Mouse (Mus musculus) large intestine, adult 2 months (tissue): ENCODE measurements around the gene Pabpn1. TPM values are rescaled to one million over a fixed set of nuclear protein-coding genes. Genes with fewer than 3 reads are reported as not detected.
"Not testable (repeated sequence)": the region's sequence is repeated elsewhere in the genome, so short reads cannot be mapped to it uniquely, and the experiment has no call there.

Source experiments
- DNase-seq: peaks from one replicate; pipeline ENCODE4 v3.0.0-alpha.2; 2012; ENCODE audit warnings: low read depth, low spot score
- WGBS: fragments of 180-500 bp; shearing (Covaris S2); methylation state at CpG from one replicate; pipeline ENCODE4 v1.1.7; 2018; 5-methylcytosine and 5-hydroxymethylcytosine counted together
- polyA plus RNA-seq: library from polyadenylated mRNA; depleted of rRNA; stranded (reverse); fragments of >200 nt; gene quantifications from 2 replicates; pipeline ENCODE4 v1.2.3, GENCODE M21; 2012

The Pabpn1 gene
- polyA plus RNA-seq, 1 experiment = 77.8 TPM

DNA sequence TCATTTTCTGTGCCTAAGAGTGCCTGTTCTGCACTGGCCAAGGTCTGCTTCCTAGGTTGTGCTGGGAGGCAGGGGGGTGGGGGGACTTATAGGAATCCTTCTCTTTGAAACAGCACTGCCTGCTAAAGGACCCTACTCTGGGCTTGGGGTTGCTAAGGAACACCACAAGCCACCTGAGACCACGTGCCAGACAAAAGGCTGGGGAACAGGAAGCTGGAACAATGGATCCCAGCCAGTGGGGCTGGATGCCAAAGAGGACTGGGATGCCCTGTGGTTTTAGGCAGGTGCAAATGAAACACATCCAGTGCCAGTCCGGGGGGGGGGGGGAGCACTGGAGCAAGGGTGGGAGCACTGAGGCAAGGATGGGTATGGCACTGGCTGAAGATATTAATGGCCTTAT, 38.1 kb downstream of the Pabpn1 start:
- no peak for DNase-seq
- 14% methylated on average over 2 of the region's 2 CpGs for WGBS

DNA sequence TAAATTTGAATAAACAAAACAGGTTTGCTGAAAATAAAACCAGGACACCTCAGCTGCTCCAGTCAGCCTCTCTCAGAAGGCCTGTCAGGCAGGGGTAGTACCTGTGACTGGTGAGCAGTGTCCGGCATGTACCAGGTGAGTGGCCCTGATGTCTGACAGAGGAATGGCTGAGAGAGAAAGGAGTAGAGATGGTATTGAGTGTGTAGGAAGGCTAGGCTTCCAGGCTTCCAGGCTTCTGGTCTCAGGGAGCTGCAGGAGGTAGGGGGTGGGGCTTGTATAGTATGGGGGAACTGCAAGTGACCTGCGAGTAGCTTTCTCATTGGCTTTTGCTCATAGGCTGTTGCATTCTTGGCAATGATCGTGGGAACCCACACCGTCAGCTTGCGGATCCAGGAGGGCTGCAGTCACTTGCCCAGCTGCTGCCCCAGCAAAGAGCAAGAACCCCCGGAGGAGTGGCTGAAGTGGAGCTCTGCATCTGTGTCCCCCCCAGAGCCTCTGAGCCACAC, 40.4 kb downstream of the Pabpn1 start, which contains the start of gene Il25:
Gene Il25 (plus strand): TSS at position 51 of the 506 bp plus-strand sequence.
- WGBS = 44% methylated on average over 6 of the region's 6 CpGs

DNA sequence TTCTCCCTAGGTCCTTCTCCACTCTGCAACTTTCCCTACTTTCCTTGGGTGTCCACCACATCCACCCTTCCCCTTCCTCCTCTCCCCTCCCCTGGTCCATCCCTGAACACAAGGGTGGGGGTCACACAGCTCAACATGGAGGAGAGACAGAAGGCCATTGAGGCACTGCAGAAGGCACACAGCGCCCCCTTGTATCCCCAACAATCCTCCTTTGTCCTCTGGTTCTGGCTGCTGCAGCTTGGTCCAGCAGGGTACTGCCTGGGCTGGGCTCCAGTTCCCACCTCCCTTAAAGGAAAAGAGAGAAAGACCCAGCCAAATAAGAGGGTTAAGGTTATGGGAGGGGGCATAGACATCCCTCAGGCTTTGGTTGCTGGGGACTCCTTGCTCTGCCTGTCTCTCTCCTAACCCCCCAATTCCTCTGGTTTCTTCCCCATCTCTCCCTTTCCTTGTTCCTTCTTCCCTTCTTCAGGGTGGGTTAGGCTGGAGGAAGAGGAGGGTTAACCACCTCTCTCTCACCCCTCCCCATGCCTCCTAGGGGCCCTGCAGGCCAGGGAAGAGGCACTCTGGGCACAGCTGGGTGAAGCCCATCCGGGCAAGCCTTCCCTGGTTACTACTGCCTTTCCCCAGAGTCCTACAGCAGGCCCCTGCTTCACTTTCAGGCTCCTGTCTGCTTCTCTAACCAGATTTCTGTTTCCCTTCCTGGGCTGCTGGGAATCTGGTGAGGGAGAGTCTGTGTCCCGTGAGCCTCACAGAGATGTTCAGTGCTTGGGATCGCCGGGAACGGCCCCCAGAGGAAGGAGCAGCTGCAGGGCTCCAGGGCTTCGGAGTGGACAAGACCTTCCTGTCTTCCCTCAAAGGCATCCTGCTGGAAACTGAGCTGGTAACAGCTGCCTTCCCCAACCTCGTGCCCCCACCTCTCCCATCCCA, 43.9 kb downstream of the Pabpn1 start, which contains the start of gene Cmtm5:
Gene Cmtm5 (plus strand): TSS at position 358 of the 927 bp plus-strand sequence.
- WGBS = 49% methylated on average over 8 of the region's 8 CpGs
- no peak for DNase-seq

More for the DNA sequence above, 40.4 kb downstream of the Pabpn1 start, which contains the start of gene Il25:
- no peak for DNase-seq

DNA sequence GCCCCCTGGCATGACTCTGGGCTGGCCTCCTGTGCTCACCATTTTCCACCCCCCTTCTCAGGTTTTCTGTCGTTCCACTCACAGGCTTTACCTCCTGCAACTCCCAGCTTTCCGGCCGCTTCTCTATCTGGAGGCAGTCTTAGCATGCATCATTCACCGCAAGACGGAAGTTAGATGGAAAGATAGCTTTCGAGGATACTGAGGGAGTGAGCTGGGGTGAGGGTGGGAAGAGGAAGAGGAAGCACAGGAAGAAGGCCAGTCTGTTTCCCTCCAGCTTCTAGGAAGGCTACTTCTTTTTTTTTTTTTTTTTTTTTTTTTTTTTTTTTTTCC, 44.5 kb downstream of the Pabpn1 start:
- no peak for DNase-seq
- 66% methylated on average over 6 of the region's 6 CpGs for WGBS

DNA sequence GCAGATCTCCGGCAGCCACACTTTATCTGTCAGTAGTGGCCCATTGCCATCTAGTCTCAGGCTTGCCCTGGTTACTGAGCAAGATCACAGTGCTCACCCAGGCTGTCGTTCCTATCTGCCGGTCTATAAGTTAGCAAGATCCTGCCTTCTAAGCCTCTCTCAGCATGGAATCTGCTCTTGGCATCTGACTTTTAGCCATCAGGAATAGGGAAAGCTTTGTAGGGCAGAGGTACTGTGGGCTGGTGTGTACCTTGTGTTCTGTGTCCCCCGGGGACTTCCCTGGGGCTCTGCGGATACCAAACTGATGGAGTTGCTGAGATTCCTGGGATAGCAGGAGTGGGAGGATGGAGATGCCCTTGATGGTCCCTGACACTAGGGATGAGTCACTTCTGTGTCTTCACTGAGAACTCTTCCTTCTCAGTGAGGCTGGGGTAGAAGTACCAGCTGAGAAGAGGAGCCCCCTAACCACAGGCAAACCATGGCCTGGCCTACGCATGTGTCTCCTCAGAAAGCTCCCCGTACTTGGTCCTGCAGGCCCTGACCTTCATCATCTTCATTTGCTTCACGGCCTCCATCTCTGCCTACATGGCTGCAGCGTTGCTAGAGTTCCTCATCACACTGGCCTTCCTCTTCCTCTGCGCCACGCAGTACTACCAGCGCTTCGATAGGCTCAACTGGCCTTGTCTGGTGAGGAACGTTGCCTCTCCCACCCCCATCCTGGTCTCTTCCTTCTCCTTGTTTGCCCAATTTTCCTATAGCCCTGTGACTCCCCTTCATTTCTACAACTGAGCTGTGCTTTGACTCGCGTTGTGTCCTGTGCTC, 45.3 kb downstream of the Pabpn1 start:
- 86% methylated on average over 16 of the region's 16 CpGs for WGBS
- DNase-seq = no peak

DNA sequence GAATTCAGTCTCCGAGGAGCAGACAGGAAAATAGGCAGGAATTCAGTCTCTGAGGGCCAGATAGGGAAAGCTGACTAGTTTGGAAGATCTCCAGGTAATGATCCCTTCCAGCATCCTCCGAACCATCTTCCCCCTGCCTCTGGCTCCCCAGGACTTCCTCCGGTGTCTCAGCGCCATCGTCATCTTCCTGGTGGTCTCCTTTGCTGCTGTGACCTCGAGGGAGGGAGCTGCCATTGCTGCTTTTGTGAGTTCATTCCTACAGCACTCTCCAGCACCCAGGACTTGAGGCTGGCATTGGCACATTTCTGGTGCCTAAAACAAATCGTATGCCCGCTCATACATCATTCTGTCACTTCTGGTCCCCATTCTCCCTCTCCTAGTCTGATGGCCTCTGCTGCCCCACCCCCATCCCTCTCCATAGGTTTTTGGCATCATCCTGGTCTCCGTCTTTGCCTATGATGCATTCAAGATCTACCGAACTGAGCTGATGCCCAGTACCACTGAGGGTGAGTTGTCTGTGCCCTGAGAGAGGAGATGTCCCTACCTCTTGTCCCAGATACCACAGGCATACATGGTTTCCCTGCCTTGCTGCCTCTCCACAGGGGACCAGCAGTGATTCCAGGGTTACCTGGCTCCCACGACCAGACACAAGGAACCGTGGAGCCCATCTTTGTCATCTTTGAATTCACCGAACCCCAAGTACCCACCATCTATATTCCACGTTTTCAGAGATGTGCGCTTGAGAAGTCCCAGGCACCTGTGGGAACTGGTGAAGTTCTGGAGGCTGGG, 46.3 kb downstream of the Pabpn1 start:
- DNase-seq = no peak
- 85% methylated on average over 15 of the region's 15 CpGs for WGBS

DNA sequence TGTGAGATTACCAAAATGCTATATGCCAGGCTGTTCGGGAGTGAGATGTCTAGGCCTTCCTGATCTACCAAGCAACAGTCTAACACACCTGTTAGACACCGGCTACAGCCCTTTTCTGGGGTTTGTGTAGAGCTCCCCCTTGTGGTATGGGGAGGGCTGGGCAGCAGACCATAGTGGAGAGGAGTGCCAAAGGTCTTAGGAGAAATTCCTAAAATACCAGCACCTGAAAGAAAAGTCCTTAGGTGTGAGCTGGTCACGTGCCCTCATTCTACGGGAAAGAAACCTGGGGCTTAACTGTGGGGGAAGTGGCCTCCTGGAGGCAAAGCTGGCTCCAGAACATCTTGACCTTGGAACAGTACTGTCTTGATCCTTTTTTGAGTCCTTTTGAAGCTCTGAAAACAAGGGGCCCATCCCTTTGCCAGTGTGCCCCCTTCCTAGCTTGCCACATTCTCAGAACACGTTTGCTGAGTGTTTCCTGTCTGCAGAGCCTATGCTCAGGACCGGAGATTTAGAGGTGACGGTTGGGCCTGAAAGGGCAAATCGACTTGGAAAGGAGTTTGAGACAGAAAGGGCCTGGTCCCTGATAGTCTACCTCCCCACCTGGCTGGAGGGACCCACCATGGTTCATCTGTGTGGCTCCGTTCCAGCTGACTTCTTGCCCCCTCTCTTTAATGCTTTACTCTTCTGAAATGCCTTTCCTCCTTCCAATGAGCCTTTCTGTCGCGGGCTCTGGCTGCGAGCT, 47.3 kb downstream of the Pabpn1 start:
- peak; percentile 46 for DNase-seq
- 52% methylated on average over 12 of the region's 12 CpGs for WGBS

DNA sequence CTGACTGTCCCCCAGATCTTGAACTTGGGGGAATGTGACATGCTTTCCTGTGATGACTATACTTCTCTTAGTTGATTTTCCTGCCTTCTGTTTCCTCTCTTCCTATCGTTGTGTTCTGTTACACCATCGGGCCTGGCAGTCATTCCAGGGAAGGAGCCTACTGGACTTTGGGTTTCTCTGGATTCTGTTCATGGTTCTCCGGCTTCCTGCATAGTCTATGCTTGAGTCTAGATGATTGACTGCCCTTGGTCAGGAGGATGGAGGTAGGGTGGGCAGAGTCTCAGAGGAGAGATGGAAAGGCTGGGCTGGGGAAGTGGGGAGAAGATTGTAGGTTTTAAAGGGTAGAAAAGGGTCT, 47.9 kb downstream of the Pabpn1 start:
- no peak for DNase-seq
- WGBS = 76% methylated on average over 3 of the region's 3 CpGs

DNA sequence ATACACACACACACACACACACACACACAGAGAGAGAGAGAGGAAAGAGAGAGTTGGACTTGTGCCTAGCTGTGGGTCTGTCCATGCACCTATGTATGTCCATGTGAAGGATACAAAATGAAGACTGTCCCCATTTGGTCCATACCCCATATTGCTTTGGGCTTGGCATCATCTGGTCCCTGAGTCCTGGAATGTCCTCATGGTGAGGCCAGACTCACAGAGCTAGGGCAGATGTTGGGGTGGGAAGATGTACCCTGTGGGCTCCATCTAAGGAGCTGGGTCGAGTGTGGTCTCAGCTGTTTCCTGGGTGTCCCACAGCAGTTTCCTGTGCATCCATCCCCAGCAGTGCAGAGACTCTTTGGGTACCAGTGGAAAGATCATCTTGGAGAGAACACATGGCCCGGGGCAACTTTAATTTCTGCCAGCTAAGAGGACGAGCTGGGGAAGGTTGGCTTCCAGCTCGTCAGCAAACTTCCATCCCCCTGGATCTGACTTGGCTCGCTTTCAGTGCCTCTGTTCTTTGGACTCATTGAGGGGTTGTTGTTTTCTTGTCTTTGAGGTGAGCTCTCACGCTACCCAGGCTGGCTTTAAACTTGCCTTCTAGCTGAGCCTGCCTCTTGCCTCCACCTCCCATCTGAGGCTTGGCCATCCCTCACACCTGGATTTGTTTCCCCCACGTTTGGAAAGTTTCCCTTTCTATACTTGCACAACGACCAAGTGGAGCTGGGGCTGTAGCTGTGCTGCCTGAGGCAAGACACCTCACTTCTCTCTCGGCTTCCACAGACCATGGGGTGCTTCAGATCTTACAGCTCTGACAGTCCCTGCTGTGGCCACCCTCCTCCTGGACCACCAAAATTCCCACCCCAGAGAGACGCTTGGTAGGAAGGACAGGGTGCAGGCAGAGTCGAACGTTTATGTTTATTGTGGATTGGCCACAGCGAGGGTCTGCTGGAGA, 49.0 kb downstream of the Pabpn1 start:
- DNase-seq = no peak
- 42% methylated on average over 13 of the region's 13 CpGs for WGBS

DNA sequence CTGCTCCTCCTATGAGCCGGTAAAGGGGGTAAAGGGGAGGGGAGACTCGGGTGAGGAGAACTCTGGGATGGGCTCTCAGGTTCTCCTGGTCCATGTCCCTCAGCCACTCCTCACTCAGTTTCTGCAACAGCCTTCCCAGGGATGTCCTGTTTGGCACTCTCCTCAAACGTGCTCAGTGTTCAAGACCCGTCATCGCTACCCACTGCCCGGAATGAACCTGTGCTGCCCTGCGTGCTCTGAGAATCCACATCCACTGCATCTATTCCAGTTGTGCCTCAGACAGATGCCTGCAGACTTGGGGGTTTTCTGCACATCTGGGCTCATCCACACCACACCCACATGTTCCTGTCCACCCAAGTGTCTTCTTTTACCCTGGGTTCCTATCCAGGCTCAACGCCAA, 50.2 kb downstream of the Pabpn1 start:
- DNase-seq = no peak
- WGBS = 80% methylated on average over 8 of the region's 8 CpGs

DNA sequence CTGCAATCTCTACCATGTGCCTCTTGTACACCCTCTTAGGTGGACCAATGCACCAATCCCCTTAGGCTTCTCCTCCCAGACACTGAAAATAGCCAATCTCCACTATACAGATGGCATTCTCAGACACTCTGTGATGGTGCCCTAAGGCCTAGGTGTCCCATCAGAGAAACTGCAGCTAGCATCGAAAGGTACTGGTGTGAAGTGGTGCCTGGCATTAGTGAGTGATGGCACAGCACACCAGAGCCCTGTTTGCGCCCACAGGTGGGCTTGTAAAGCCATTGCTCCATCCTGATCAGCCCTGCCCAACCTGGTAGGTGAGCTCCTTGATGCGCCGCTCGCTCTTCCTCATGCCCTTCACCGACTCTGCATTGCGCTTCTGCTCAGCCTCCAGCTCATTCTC, 51.7 kb downstream of the Pabpn1 start:
- 93% methylated on average over 7 of the region's 7 CpGs for WGBS
- no peak for DNase-seq

DNA sequence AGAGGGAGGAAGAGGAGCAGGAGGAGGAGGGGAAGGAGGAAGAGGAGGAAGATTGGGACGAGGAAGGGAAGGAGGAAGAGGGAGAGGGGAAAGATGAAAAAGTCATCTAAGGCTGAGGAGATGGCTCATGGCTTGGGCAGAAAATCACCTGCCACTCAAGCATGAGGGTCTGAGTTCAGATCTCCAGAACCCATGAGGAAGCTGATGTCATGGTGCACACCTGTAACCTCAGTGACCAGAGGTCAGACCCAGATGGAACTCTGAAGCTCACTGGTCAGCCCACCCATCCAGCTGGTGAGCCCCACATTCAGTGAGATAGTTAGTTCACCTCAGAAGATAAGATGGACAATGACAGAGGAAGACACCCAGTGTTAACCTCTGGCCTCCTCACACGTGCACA, 52.6 kb downstream of the Pabpn1 start:
- 64% methylated on average over 2 of the region's 2 CpGs for WGBS
- DNase-seq = no peak

DNA sequence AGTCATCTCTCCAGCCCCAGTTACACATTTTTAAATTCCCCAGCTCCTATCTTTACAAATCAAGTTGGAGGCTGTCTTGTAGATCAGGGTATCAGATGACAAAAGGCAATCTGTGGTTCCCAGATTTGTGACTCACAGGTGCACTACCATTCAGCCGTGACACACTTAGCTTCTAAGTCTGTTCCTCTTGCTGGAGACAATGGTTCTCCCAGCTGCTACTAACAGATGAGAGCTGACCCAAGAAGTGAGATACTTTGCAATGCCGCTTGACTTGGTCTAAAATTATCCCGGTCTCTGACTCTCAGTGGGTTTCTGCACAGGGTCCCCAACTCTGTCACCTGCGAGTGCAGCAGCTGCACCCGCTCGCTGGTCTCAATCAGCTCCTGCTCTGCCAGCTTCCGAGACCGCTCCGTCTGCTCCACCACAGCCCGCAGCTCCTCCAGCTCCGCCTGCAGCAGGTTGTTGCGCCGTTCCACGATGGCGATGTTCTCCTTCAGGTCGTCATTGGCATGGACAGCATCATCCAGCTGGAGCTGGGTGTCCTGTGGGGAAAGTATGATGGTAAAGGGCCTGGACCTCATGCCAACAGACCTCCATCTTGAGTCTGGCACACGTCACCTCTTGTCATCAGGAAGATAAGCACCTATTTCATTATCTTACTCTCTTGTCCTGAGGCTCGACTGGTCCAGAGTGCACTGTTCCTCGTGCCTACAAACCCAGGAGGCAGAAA, 53.8 kb downstream of the Pabpn1 start:
- DNase-seq = no peak
- 72% methylated on average over 19 of the region's 19 CpGs for WGBS

DNA sequence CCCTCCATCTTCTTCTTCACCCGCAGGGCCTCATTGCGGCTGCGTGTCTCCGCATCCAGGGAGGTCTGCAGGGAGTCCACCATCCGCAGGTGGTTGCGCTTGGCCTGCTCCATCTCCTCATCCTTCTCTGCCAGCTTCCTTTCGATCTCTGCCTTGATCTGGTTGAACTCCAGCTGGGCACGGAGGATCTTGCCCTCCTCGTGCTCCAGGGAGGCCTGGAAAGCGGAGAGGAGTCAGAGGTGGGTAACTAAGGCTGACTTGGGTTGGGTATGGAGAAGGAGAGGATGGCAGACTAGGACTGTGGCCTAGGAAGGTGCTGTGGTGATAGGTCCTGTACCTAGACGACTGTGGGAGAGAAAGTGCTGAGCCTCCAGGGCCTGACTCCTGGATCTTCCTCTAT, 54.7 kb downstream of the Pabpn1 start:
- 84% methylated on average over 11 of the region's 11 CpGs for WGBS
- DNase-seq = not testable (repeated sequence)
